Mouse (Mus musculus) heart, adult 2 months (tissue): ENCODE results near the gene Rd3.

Experiments used
- CTCF ChIP-seq: fragments of 200-600 bp; IDR thresholded peaks from 2 replicates; pipeline ENCODE4 v1.8.1; 2022; ENCODE audit warnings: antibody characterized with exemption, mild to moderate bottlenecking, moderate library complexity
- POLR2A ChIP-seq: fragments of 200-500 bp; IDR thresholded peaks from 2 replicates; pipeline ENCODE4 v1.6.1; 2011; ENCODE audit warnings: mild to moderate bottlenecking, low read depth, low read length, control low read depth; ENCODE audit not compliant: insufficient read depth

- TF ChIP-seq CTCF (no peak), POLR2A (no peak)
Observed at GRCm38 (mm10) chr1:191977187-191977586, at the start of gene Rd3.
